Mouse (Mus musculus): ENCODE measurements around the gene Ptrh1. TPM values are rescaled to one million over a fixed set of nuclear protein-coding genes. Genes with fewer than 3 reads are reported as not detected.
A peak's percentile ranks its signal among the peaks of the same experiment; 100 is the strongest.

Gene Ptrh1
- 2.4 and 3.6 TPM in 2 replicates for polyA plus RNA-seq (2015; fragmentation: Nextera tagmentation; extraction: Ambion mirVana)

- Histone ChIP-seq H3K9me3 (replicated peaks) (no peaks in the 10 kb centered on the region), H3K36me3 (no peaks in the 10 kb centered on the region), H3K27me3 (no peaks in the 10 kb centered on the region), H3K4me2 (peak within 1 kb of the TSS; percentile 91), H3K9ac (peak within 1 kb of the TSS; percentile 63), H3K27ac (no peak within 1 kb of the TSS; the same call in 1 of the 2 replicates), H3K4me3 (replicated peaks) (peak within 1 kb of the TSS; percentile 64), H3K4me1 (replicated peaks) (peaks cover 38% of the 10 kb centered on the region)
- ATAC-seq (ENCODE audit: low read depth) (peak; percentile 95), DNase-seq (peak; percentile 95)
- whole genome bisulfite sequencing (ENCODE audit: insufficient replicate concordance) = under 1% methylated on average over 46 of the region's 46 CpGs
Measured at GRCm38 (mm10) chr2:32775359-32776074, at the start of gene Ptrh1, which contains the start of gene Ttc16. TSS of gene Ptrh1 (plus strand) at chr2:32775786. TSS of gene Ttc16 (minus strand) at chr2:32775633.

GRCm38 (mm10) chr2:32727435-32727834 lies 48.2 kb upstream of the Ptrh1 start:
- no peak overlapping the region for H3K9ac ChIP-seq

GRCm38 (mm10) chr2:32728463-32728862 lies 47.1 kb upstream of the Ptrh1 start:
- no peak for DNase-seq
- no peak overlapping the region for H3K27ac ChIP-seq

More at GRCm38 (mm10) chr2:32727435-32727834, 48.2 kb upstream of the Ptrh1 start:
- WGBS (ENCODE audit: insufficient replicate concordance) = 5% methylated on average over 16 of the region's 16 CpGs
- Histone ChIP-seq H3K27ac (no peak overlapping the region), H3K4me3 (replicated peaks) (peak overlapping the region; percentile 24), H3K27me3 (no peaks in the 10 kb centered on the region), H3K36me3 (no peaks in the 10 kb centered on the region), H3K4me2 (peak overlapping the region; percentile 50), H3K4me1 (replicated peaks) (peaks cover 14% of the 10 kb centered on the region), H3K9me3 (replicated peaks) (no peaks in the 10 kb centered on the region)
- peak; percentile 85 for ATAC-seq (ENCODE audit: low read depth)
- DNase-seq = peak; percentile 76

GRCm38 (mm10) chr2:32729547-32729946 lies 46.0 kb upstream of the Ptrh1 start:
- DNase-seq (no peak), ATAC-seq (ENCODE audit: low read depth) (no peak)
- WGBS (ENCODE audit: insufficient replicate concordance) = 74% methylated on average over 4 of the region's 4 CpGs
- Histone ChIP-seq H3K27ac (peak overlapping the region; percentile 18; the same call in 1 of the 2 replicates), H3K4me2 (no peak overlapping the region), H3K27me3 (no peaks in the 10 kb centered on the region), H3K36me3 (no peaks in the 10 kb centered on the region), H3K9me3 (replicated peaks) (no peaks in the 10 kb centered on the region), H3K4me3 (replicated peaks) (no peak overlapping the region), H3K4me1 (replicated peaks) (peaks cover 22% of the 10 kb centered on the region), H3K9ac (no peak overlapping the region)

More at GRCm38 (mm10) chr2:32728463-32728862, 47.1 kb upstream of the Ptrh1 start:
- peak overlapping the region; percentile 33; the same call in 1 of the 2 replicates for H3K9ac ChIP-seq
- peak overlapping the region; percentile 24 for H3K4me3 ChIP-seq (replicated peaks)
- H3K4me1 ChIP-seq (replicated peaks) = peaks cover 14% of the 10 kb centered on the region
- H3K9me3 ChIP-seq (replicated peaks) = no peaks in the 10 kb centered on the region
- ATAC-seq (ENCODE audit: low read depth) = no peak
- H3K4me2 ChIP-seq = peak overlapping the region; percentile 50
- H3K36me3 ChIP-seq = no peaks in the 10 kb centered on the region
- no peaks in the 10 kb centered on the region for H3K27me3 ChIP-seq
- 46% methylated on average over 7 of the region's 7 CpGs for WGBS (ENCODE audit: insufficient replicate concordance)

GRCm38 (mm10) chr2:32730854-32731253 lies 44.7 kb upstream of the Ptrh1 start:
- ATAC-seq (ENCODE audit: low read depth) (no peak), DNase-seq (no peak)
- Histone ChIP-seq H3K9ac (no peak overlapping the region), H3K27me3 (no peaks in the 10 kb centered on the region), H3K27ac (peak overlapping the region; percentile 65), H3K9me3 (replicated peaks) (no peaks in the 10 kb centered on the region), H3K4me2 (no peak overlapping the region), H3K36me3 (no peaks in the 10 kb centered on the region), H3K4me1 (replicated peaks) (peaks cover 32% of the 10 kb centered on the region), H3K4me3 (replicated peaks) (no peak overlapping the region)
- 55% methylated on average over 11 of the region's 11 CpGs for WGBS (ENCODE audit: insufficient replicate concordance)

GRCm38 (mm10) chr2:32731911-32732310 lies 43.7 kb upstream of the Ptrh1 start:
- no peak for DNase-seq
- Histone ChIP-seq H3K9ac (no peak overlapping the region), H3K36me3 (no peaks in the 10 kb centered on the region), H3K27me3 (no peaks in the 10 kb centered on the region), H3K4me2 (no peak overlapping the region), H3K27ac (no peak overlapping the region), H3K9me3 (replicated peaks) (no peaks in the 10 kb centered on the region), H3K4me3 (replicated peaks) (no peak overlapping the region), H3K4me1 (replicated peaks) (peaks cover 39% of the 10 kb centered on the region)
- no peak for ATAC-seq (ENCODE audit: low read depth)
- 71% methylated on average over 4 of the region's 4 CpGs for WGBS (ENCODE audit: insufficient replicate concordance)

GRCm38 (mm10) chr2:32732695-32733094 lies 42.9 kb upstream of the Ptrh1 start:
- Histone ChIP-seq H3K4me1 (replicated peaks) (peaks cover 31% of the 10 kb centered on the region), H3K4me3 (replicated peaks) (no peak overlapping the region), H3K27me3 (no peaks in the 10 kb centered on the region), H3K4me2 (no peak overlapping the region), H3K36me3 (no peaks in the 10 kb centered on the region), H3K27ac (no peak overlapping the region), H3K9me3 (replicated peaks) (no peaks in the 10 kb centered on the region), H3K9ac (no peak overlapping the region)
- WGBS (ENCODE audit: insufficient replicate concordance) = 59% methylated on average over 6 of the region's 6 CpGs
- DNase-seq = no peak
- ATAC-seq (ENCODE audit: low read depth) = no peak

- WGBS (ENCODE audit: insufficient replicate concordance) = 41% methylated on average over 4 of the region's 4 CpGs
Measured at GRCm38 (mm10) chr2:32734480-32734879, 41.1 kb upstream of the Ptrh1 start.

GRCm38 (mm10) chr2:32734933-32735332 lies 40.7 kb upstream of the Ptrh1 start:
- H3K36me3 ChIP-seq = no peaks in the 10 kb centered on the region
- H3K4me3 ChIP-seq (replicated peaks) = no peak overlapping the region
- WGBS (ENCODE audit: insufficient replicate concordance) = 27% methylated on average over 4 of the region's 4 CpGs
- DNase-seq (no peak), ATAC-seq (ENCODE audit: low read depth) (peak; percentile 46; the same call in 1 of the 2 replicates)
- H3K4me1 ChIP-seq (replicated peaks) = peaks cover 26% of the 10 kb centered on the region
- 0 out of 2 replicates have a peak, but pooled peaks cover 3% of the 10 kb centered on the region for H3K27me3 ChIP-seq
- H3K4me2 ChIP-seq = no peak overlapping the region
- H3K27ac ChIP-seq = peak overlapping the region; percentile 34; the same call in 1 of the 2 replicates
- H3K9me3 ChIP-seq (replicated peaks) = no peaks in the 10 kb centered on the region
- no peak overlapping the region for H3K9ac ChIP-seq

More at GRCm38 (mm10) chr2:32734480-32734879, 41.1 kb upstream of the Ptrh1 start:
- Histone ChIP-seq H3K9ac (no peak overlapping the region), H3K4me2 (no peak overlapping the region), H3K4me1 (replicated peaks) (peaks cover 26% of the 10 kb centered on the region), H3K9me3 (replicated peaks) (no peaks in the 10 kb centered on the region), H3K27me3 (no peaks in the 10 kb centered on the region), H3K36me3 (no peaks in the 10 kb centered on the region), H3K27ac (peak overlapping the region; percentile 34), H3K4me3 (replicated peaks) (no peak overlapping the region)
- ATAC-seq (ENCODE audit: low read depth) = peak; percentile 39; the same call in 1 of the 2 replicates
- no peak for DNase-seq

GRCm38 (mm10) chr2:32736306-32736829 lies 39.2 kb upstream of the Ptrh1 start:
- H3K4me2 ChIP-seq = no peak overlapping the region
- H3K4me1 ChIP-seq (replicated peaks) = peaks cover 29% of the 10 kb centered on the region
- H3K27ac ChIP-seq = no peak overlapping the region
- H3K27me3 ChIP-seq = peaks cover 15% of the 10 kb centered on the region
- ATAC-seq (ENCODE audit: low read depth) (no peak), DNase-seq (no peak)
- H3K4me3 ChIP-seq (replicated peaks) = no peak overlapping the region
- H3K9me3 ChIP-seq (replicated peaks) = no peaks in the 10 kb centered on the region
- H3K36me3 ChIP-seq = no peaks in the 10 kb centered on the region
- 37% methylated on average over 3 of the region's 3 CpGs for WGBS (ENCODE audit: insufficient replicate concordance)
- no peak overlapping the region for H3K9ac ChIP-seq

GRCm38 (mm10) chr2:32737008-32737407 lies 38.6 kb upstream of the Ptrh1 start:
- ATAC-seq (ENCODE audit: low read depth) = no peak
- H3K27ac ChIP-seq = no peak overlapping the region
- 36% methylated on average over 6 of the region's 6 CpGs for WGBS (ENCODE audit: insufficient replicate concordance)

More at GRCm38 (mm10) chr2:32737008-32737407, 38.6 kb upstream of the Ptrh1 start:
- Histone ChIP-seq H3K36me3 (no peaks in the 10 kb centered on the region), H3K9me3 (replicated peaks) (no peaks in the 10 kb centered on the region), H3K4me3 (replicated peaks) (no peak overlapping the region), H3K27me3 (peaks cover 21% of the 10 kb centered on the region), H3K4me2 (no peak overlapping the region), H3K9ac (no peak overlapping the region), H3K4me1 (replicated peaks) (peaks cover 35% of the 10 kb centered on the region)
- DNase-seq = no peak
